Mouse (Mus musculus) hindbrain, embryonic 10.5 days (tissue): ENCODE results near the gene Pik3ca. TPM values are rescaled to one million over a fixed set of nuclear protein-coding genes. Genes with fewer than 3 reads are reported as not detected.

Experiments
- DNase-seq: peaks from one replicate; pipeline ENCODE4 v3.0.0-alpha.2; 2017; ENCODE audit warnings: low spot score
- H3K27ac ChIP-seq: fragments of 300-500 bp; sonication (generic); 2 replicates; pipeline ENCODE4 v1.5.1; 2016; ENCODE audit warnings: mild to moderate bottlenecking, moderate library complexity
- H3K27me3 ChIP-seq: fragments of 300-500 bp; sonication (generic); 2 replicates; pipeline ENCODE4 v1.6.1; 2016; ENCODE audit warnings: mild to moderate bottlenecking; ENCODE audit not compliant: poor library complexity, insufficient read depth, severe bottlenecking
- H3K36me3 ChIP-seq: fragments of 300-500 bp; sonication (generic); 2 replicates; pipeline ENCODE4 v1.6.1; 2016; ENCODE audit warnings: mild to moderate bottlenecking, moderate library complexity
- H3K4me1 ChIP-seq: fragments of 300-500 bp; sonication (generic); replicated peaks from 2 replicates; pipeline ENCODE4 v1.6.1; 2016; ENCODE audit warnings: mild to moderate bottlenecking
- H3K4me3 ChIP-seq: fragments of 300-500 bp; sonication (generic); 2 replicates; pipeline ENCODE4 v1.5.1; 2016; ENCODE audit warnings: mild to moderate bottlenecking, moderate library complexity
- H3K9me3 ChIP-seq: fragments of 300-500 bp; sonication (generic); 2 replicates; pipeline ENCODE4 v1.6.1; 2016; ENCODE audit warnings: mild to moderate bottlenecking, moderate library complexity
- WGBS: fragments of 180-500 bp; shearing (Covaris S2); methylation state at CpG from one replicate; pipeline ENCODE4 v1.1.7; 2016; 5-methylcytosine and 5-hydroxymethylcytosine counted together
- polyA plus RNA-seq: library from polyadenylated mRNA; unstranded; fragments of >200 nt; fragmentation: Nextera tagmentation; extraction: Ambion mirVana; gene quantifications from 2 replicates; pipeline ENCODE4 v1.2.1, GENCODE M21; 2016

Gene Pik3ca
- polyA plus RNA-seq, 1 experiment from 2014 or later: 7.4 TPM

GRCm38 (mm10) chr3:32430394-32430793, 32.9 kb downstream of the Pik3ca start:
- 0 out of 2 replicates have a peak, but pooled peaks cover 3% of the 10 kb centered on the region for H3K4me1 ChIP-seq
- no peaks in the 10 kb centered on the region for H3K9me3 ChIP-seq
- H3K36me3 ChIP-seq: peaks cover 11% of the 10 kb centered on the region; the same call in 1 of the 2 replicates
- no peak overlapping the region for H3K27ac ChIP-seq
- 86% methylated on average over 2 of the region's 2 CpGs for WGBS
- H3K27me3 ChIP-seq: no peaks in the 10 kb centered on the region
- no peak for DNase-seq
- no peak overlapping the region for H3K4me3 ChIP-seq

- Histone ChIP-seq H3K4me1 (no peaks in the 10 kb centered on the region), H3K9me3 (no peaks in the 10 kb centered on the region), H3K27ac (no peak overlapping the region), H3K4me3 (no peak overlapping the region), H3K36me3 (peaks cover 26% of the 10 kb centered on the region), H3K27me3 (no peaks in the 10 kb centered on the region)
- WGBS: 81% methylated on average over 2 of the region's 2 CpGs
- DNase-seq: no peak
These were observed 36.5 kb downstream of the Pik3ca start for GRCm38 (mm10) chr3:32434016-32434415.

- WGBS: 90% methylated on average over 11 of the region's 11 CpGs
- Histone ChIP-seq H3K27ac (no peak overlapping the region), H3K4me3 (no peak overlapping the region), H3K9me3 (no peaks in the 10 kb centered on the region), H3K4me1 (no peaks in the 10 kb centered on the region), H3K27me3 (no peaks in the 10 kb centered on the region), H3K36me3 (peaks cover 44% of the 10 kb centered on the region)
- DNase-seq: no peak
These were observed 38.6 kb downstream of the Pik3ca start for GRCm38 (mm10) chr3:32436101-32436500.

- Histone ChIP-seq H3K4me3 (no peak overlapping the region), H3K27ac (no peak overlapping the region), H3K4me1 (no peaks in the 10 kb centered on the region), H3K27me3 (no peaks in the 10 kb centered on the region), H3K36me3 (peaks cover 56% of the 10 kb centered on the region), H3K9me3 (no peaks in the 10 kb centered on the region)
- DNase-seq: no peak
- 94% methylated on average over 6 of the region's 6 CpGs for WGBS
These were observed 39.8 kb downstream of the Pik3ca start for GRCm38 (mm10) chr3:32437297-32437696.

GRCm38 (mm10) chr3:32437820-32438219, 40.3 kb downstream of the Pik3ca start:
- no peak overlapping the region for H3K4me3 ChIP-seq
- no peak for DNase-seq
- no peak overlapping the region for H3K27ac ChIP-seq
- H3K27me3 ChIP-seq: no peaks in the 10 kb centered on the region
- H3K9me3 ChIP-seq: no peaks in the 10 kb centered on the region
- H3K4me1 ChIP-seq: no peaks in the 10 kb centered on the region
- 94% methylated on average over 6 of the region's 6 CpGs for WGBS
- H3K36me3 ChIP-seq: peaks cover 61% of the 10 kb centered on the region

GRCm38 (mm10) chr3:32438716-32439115, 41.2 kb downstream of the Pik3ca start:
- DNase-seq: no peak
- H3K9me3 ChIP-seq: no peaks in the 10 kb centered on the region
- no peaks in the 10 kb centered on the region for H3K27me3 ChIP-seq
- WGBS: 84% methylated on average over 4 of the region's 4 CpGs
- no peaks in the 10 kb centered on the region for H3K4me1 ChIP-seq
- no peak overlapping the region for H3K27ac ChIP-seq
- H3K4me3 ChIP-seq: no peak overlapping the region
- H3K36me3 ChIP-seq: peaks cover 68% of the 10 kb centered on the region

- H3K36me3 ChIP-seq: peaks cover 97% of the 10 kb centered on the region
- no peaks in the 10 kb centered on the region for H3K27me3 ChIP-seq
- no peaks in the 10 kb centered on the region for H3K9me3 ChIP-seq
- no peak overlapping the region for H3K4me3 ChIP-seq
- no peak for DNase-seq
- no peak overlapping the region for H3K27ac ChIP-seq
- H3K4me1 ChIP-seq: no peaks in the 10 kb centered on the region
These were observed 44.2 kb downstream of the Pik3ca start for GRCm38 (mm10) chr3:32441710-32442109.

GRCm38 (mm10) chr3:32454329-32455021, 57.0 kb downstream of the Pik3ca start:
- no peak for DNase-seq
- 74% methylated on average over 11 of the region's 11 CpGs for WGBS
- Histone ChIP-seq H3K27me3 (no peaks in the 10 kb centered on the region), H3K4me1 (no peaks in the 10 kb centered on the region), H3K27ac (no peak overlapping the region), H3K9me3 (no peaks in the 10 kb centered on the region), H3K36me3 (peaks cover 94% of the 10 kb centered on the region), H3K4me3 (no peak overlapping the region)

- H3K4me1 ChIP-seq: no peaks in the 10 kb centered on the region
- H3K27me3 ChIP-seq: no peaks in the 10 kb centered on the region
- H3K27ac ChIP-seq: no peak overlapping the region
- peaks cover 95% of the 10 kb centered on the region for H3K36me3 ChIP-seq
- no peaks in the 10 kb centered on the region for H3K9me3 ChIP-seq
- WGBS: 62% methylated on average over 4 of the region's 4 CpGs
- DNase-seq: peak; percentile 45
- H3K4me3 ChIP-seq: no peak overlapping the region
These were observed 62.3 kb downstream of the Pik3ca start for GRCm38 (mm10) chr3:32459777-32460176.

GRCm38 (mm10) chr3:32467321-32467720, 69.8 kb downstream of the Pik3ca start:
- H3K9me3 ChIP-seq: no peaks in the 10 kb centered on the region
- no peak for DNase-seq
- no peak overlapping the region for H3K27ac ChIP-seq
- H3K36me3 ChIP-seq: peaks cover 27% of the 10 kb centered on the region
- 95% methylated on average over 4 of the region's 4 CpGs for WGBS
- H3K4me1 ChIP-seq: 0 out of 2 replicates have a peak, but pooled peaks cover 3% of the 10 kb centered on the region
- no peak overlapping the region for H3K4me3 ChIP-seq
- no peaks in the 10 kb centered on the region for H3K27me3 ChIP-seq

GRCm38 (mm10) chr3:32468411-32468810, 70.9 kb downstream of the Pik3ca start:
- no peaks in the 10 kb centered on the region for H3K9me3 ChIP-seq
- 0 out of 2 replicates have a peak, but pooled peaks cover 6% of the 10 kb centered on the region for H3K4me1 ChIP-seq
- H3K27ac ChIP-seq: no peak overlapping the region
- WGBS: 79% methylated on average over 4 of the region's 4 CpGs
- no peak overlapping the region for H3K4me3 ChIP-seq
- H3K27me3 ChIP-seq: no peaks in the 10 kb centered on the region
- DNase-seq: no peak
- peaks cover 16% of the 10 kb centered on the region for H3K36me3 ChIP-seq

GRCm38 (mm10) chr3:32470449-32470848, 73.0 kb downstream of the Pik3ca start:
- 72% methylated on average over 7 of the region's 7 CpGs for WGBS
- 0 out of 2 replicates have a peak, but pooled peaks cover 6% of the 10 kb centered on the region for H3K36me3 ChIP-seq
- no peak overlapping the region for H3K4me3 ChIP-seq
- DNase-seq: no peak
- no peak overlapping the region for H3K27ac ChIP-seq
- no peaks in the 10 kb centered on the region for H3K27me3 ChIP-seq
- H3K4me1 ChIP-seq: 0 out of 2 replicates have a peak, but pooled peaks cover 6% of the 10 kb centered on the region
- no peaks in the 10 kb centered on the region for H3K9me3 ChIP-seq

GRCm38 (mm10) chr3:32471098-32471497, 73.6 kb downstream of the Pik3ca start:
- 90% methylated on average over 6 of the region's 6 CpGs for WGBS
- Histone ChIP-seq H3K4me1 (0 out of 2 replicates have a peak, but pooled peaks cover 6% of the 10 kb centered on the region), H3K27ac (no peak overlapping the region), H3K4me3 (no peak overlapping the region), H3K36me3 (0 out of 2 replicates have a peak, but pooled peaks cover 6% of the 10 kb centered on the region), H3K27me3 (no peaks in the 10 kb centered on the region), H3K9me3 (no peaks in the 10 kb centered on the region)
- DNase-seq: no peak
